ENCODE assay signal across 8 mouse cellular contexts in genomic region chr15:99772277-99772880, GRCm38 (mm10). TPM values are rescaled to one million over a fixed set of nuclear protein-coding genes. Genes with fewer than 3 reads are reported as not detected.
DNase-seq lines count a peak whose midpoint lies in the region; ATAC-seq and TF ChIP-seq lines count a peak whose summit lies in the region.

No protein-coding gene starts in this region.

- peak overlapping the region; percentile 93 for H3K9ac ChIP-seq in kidney, embryonic 14.5 days (ENCODE audit: low read depth, low read length)
- H3K9ac ChIP-seq in limb, embryonic 14.5 days (ENCODE audit: low read depth, low read length, severe bottlenecking): peak overlapping the region; percentile 95
- H3K9ac ChIP-seq in midbrain, embryonic 16.5 days (ENCODE audit: low read depth, low read length): peak overlapping the region; percentile 92

- H3K36me3 ChIP-seq in kidney, embryonic 14.5 days (ENCODE audit: control insufficient read depth, insufficient read depth, low read length): no peaks in the 10 kb centered on the region
- no peaks in the 10 kb centered on the region; the same call in 1 of the 2 replicates for H3K36me3 ChIP-seq in limb, embryonic 14.5 days (ENCODE audit: control insufficient read depth, insufficient read depth, low read length)
- no peaks in the 10 kb centered on the region for H3K36me3 ChIP-seq in midbrain, embryonic 16.5 days (ENCODE audit: control insufficient read depth, insufficient read depth, low read length)
- H3K36me3 ChIP-seq in spleen, adult 2 months (ENCODE audit: control insufficient read depth, insufficient read depth, low read length): no peaks in the 10 kb centered on the region

- peak; percentile 98 for ATAC-seq in kidney, embryonic 14.5 days (ENCODE audit: low FRiP score, low TSS enrichment)
- ATAC-seq in limb, embryonic 14.5 days (ENCODE audit: low FRiP score, low read depth): peak; percentile 92
- peak; percentile 88 for ATAC-seq in midbrain, embryonic 16.5 days

- peak overlapping the region; percentile 82 for H3K4me2 ChIP-seq in kidney, embryonic 14.5 days (replicated peaks; ENCODE audit: low read depth, low read length)
- peak overlapping the region; percentile 77 for H3K4me2 ChIP-seq in limb, embryonic 14.5 days (replicated peaks; ENCODE audit: low read depth, low read length, severe bottlenecking)
- peak overlapping the region; percentile 90 for H3K4me2 ChIP-seq in midbrain, embryonic 16.5 days (ENCODE audit: low read length)

- TF ChIP-seq POLR2A in bone marrow macrophage, adult 2 months (IDR thresholded peaks at IDR 0.05; ENCODE audit: borderline replicate concordance, low read depth, low read length): peak; percentile 98
- peak; percentile 99 for TF ChIP-seq POLR2A in embryonic fibroblast, embryonic 13.5 days (IDR thresholded peaks at IDR 0.05; ENCODE audit: low read depth, low read length)
- TF ChIP-seq POLR2A in limb, embryonic 14.5 days (IDR thresholded peaks at IDR 0.05; ENCODE audit: borderline replicate concordance, extremely low read depth, insufficient read depth, insufficient read length): peak; percentile 98
- peak; percentile 96 for TF ChIP-seq POLR2A in spleen, adult 2 months (IDR thresholded peaks at IDR 0.05; ENCODE audit: low read depth, low read length)

- WGBS in kidney, embryonic 14.5 days: under 1% methylated on average over 40 of the region's 41 CpGs
- under 1% methylated on average over 29 of the region's 41 CpGs for WGBS in limb, embryonic 14.5 days
- WGBS in midbrain, embryonic 16.5 days: under 1% methylated on average over 30 of the region's 41 CpGs
- under 1% methylated on average over 39 of the region's 41 CpGs for WGBS in spleen, adult 2 months

- peak overlapping the region; percentile 53 for H3K27ac ChIP-seq in bone marrow macrophage, adult 2 months (ENCODE audit: insufficient read depth, low read depth, low read length)
- H3K27ac ChIP-seq in embryonic fibroblast, embryonic 13.5 days (ENCODE audit: insufficient read depth, low read length): peak overlapping the region; percentile 54
- peak overlapping the region; percentile 95 for H3K27ac ChIP-seq in kidney, embryonic 14.5 days (ENCODE audit: low read depth, low read length)
- peak overlapping the region; percentile 93 for H3K27ac ChIP-seq in limb, embryonic 14.5 days (replicated peaks; ENCODE audit: low read depth, low read length)
- peak overlapping the region; percentile 94 for H3K27ac ChIP-seq in midbrain, embryonic 16.5 days (ENCODE audit: low read length)
- H3K27ac ChIP-seq in spleen, adult 2 months (ENCODE audit: insufficient read depth, low read length): peak overlapping the region; percentile 78

- H3K9me3 ChIP-seq in kidney, embryonic 14.5 days (ENCODE audit: control insufficient read depth, low read length): no peaks in the 10 kb centered on the region
- H3K9me3 ChIP-seq in limb, embryonic 14.5 days (ENCODE audit: control insufficient read depth, low read length): no peaks in the 10 kb centered on the region
- no peaks in the 10 kb centered on the region for H3K9me3 ChIP-seq in midbrain, embryonic 16.5 days (replicated peaks; ENCODE audit: control insufficient read depth, low read length, poor library complexity, severe bottlenecking)

- no peaks in the 10 kb centered on the region for H3K27me3 ChIP-seq in kidney, embryonic 14.5 days (ENCODE audit: control insufficient read depth, insufficient read depth, low read length)
- no peaks in the 10 kb centered on the region for H3K27me3 ChIP-seq in limb, embryonic 14.5 days (ENCODE audit: control insufficient read depth, insufficient read depth, low read length)
- no peaks in the 10 kb centered on the region for H3K27me3 ChIP-seq in midbrain, embryonic 16.5 days (ENCODE audit: control insufficient read depth, insufficient read depth, low read depth, low read length)
- H3K27me3 ChIP-seq in spleen, adult 2 months (ENCODE audit: control insufficient read depth, insufficient read depth, low read length): no peaks in the 10 kb centered on the region

- H3K4me3 ChIP-seq in bone marrow macrophage, adult 2 months (ENCODE audit: insufficient read depth, low read length): peak overlapping the region; percentile 77
- peak overlapping the region; percentile 76 for H3K4me3 ChIP-seq in embryonic fibroblast, embryonic 13.5 days (ENCODE audit: insufficient read depth, low read length)
- H3K4me3 ChIP-seq in kidney, embryonic 14.5 days (ENCODE audit: low read length): peak overlapping the region; percentile 89
- peak overlapping the region; percentile 85 for H3K4me3 ChIP-seq in limb, embryonic 14.5 days (replicated peaks; ENCODE audit: low read length)
- H3K4me3 ChIP-seq in midbrain, embryonic 16.5 days (ENCODE audit: low read depth, low read length): peak overlapping the region; percentile 88
- peak overlapping the region; percentile 73 for H3K4me3 ChIP-seq in spleen, adult 2 months (ENCODE audit: extremely low read depth, insufficient read depth, insufficient read length)

- peak; percentile 92 for DNase-seq in B cell, adult 2 months
- DNase-seq in heart, adult 9 months (ENCODE audit: low spot score in 2 of 2): peak; percentile 89 to 92
- DNase-seq in limb, embryonic 14.5 days (ENCODE audit: low spot score): peak; percentile 88
- peak; percentile 66 to 85 for DNase-seq in spleen, adult 2 months (ENCODE audit: low read depth in 1 of 2, low spot score in 2 of 2)

- TF ChIP-seq CTCF in bone marrow macrophage, adult 2 months (IDR thresholded peaks at IDR 0.05; ENCODE audit: low read depth, low read length): no peak
- no peak for TF ChIP-seq CTCF in embryonic fibroblast, embryonic 13.5 days (IDR thresholded peaks at IDR 0.05; ENCODE audit: borderline replicate concordance, insufficient read depth, low read length)
- no peak for TF ChIP-seq CTCF in spleen, adult 2 months (IDR thresholded peaks at IDR 0.05; ENCODE audit: extremely low read depth, insufficient read depth, insufficient read length, insufficient replicate concordance)

- peaks cover 8% of the 10 kb centered on the region for H3K4me1 ChIP-seq in bone marrow macrophage, adult 2 months (ENCODE audit: control insufficient read depth, insufficient read depth, low read length)
- H3K4me1 ChIP-seq in embryonic fibroblast, embryonic 13.5 days (ENCODE audit: control insufficient read depth, insufficient read depth, low read length): peaks cover 3% of the 10 kb centered on the region; the same call in 1 of the 2 replicates
- H3K4me1 ChIP-seq in kidney, embryonic 14.5 days (ENCODE audit: control insufficient read depth, insufficient read depth, low read length): peaks cover 10% of the 10 kb centered on the region
- peaks cover 5% of the 10 kb centered on the region; the same call in 1 of the 2 replicates for H3K4me1 ChIP-seq in limb, embryonic 14.5 days (ENCODE audit: control insufficient read depth, insufficient read depth, low read length)
- peaks cover 16% of the 10 kb centered on the region for H3K4me1 ChIP-seq in midbrain, embryonic 16.5 days (ENCODE audit: control insufficient read depth, insufficient read depth, low read length)
- no peaks in the 10 kb centered on the region; the same call in none of the 2 replicates for H3K4me1 ChIP-seq in spleen, adult 2 months (ENCODE audit: control insufficient read depth, insufficient read depth, insufficient read length)

RNA-seq across cellular contexts. Expression of gene Cers5, which starts 0.3 kb away (rescaled TPM):
- polyA plus RNA-seq in bone marrow macrophage, adult 2 months (2012; ENCODE audit: insufficient read depth, insufficient read length, missing spikeins): 74.9 and 77.3 TPM in 2 replicates
- polyA plus RNA-seq in embryonic fibroblast, embryonic 13.5 days (2011; ENCODE audit: insufficient read length, low read depth, missing spikeins): 75.9 and 82.1 TPM in 2 replicates
- polyA plus RNA-seq in kidney, embryonic 14.5 days (2014; fragmentation: Nextera tagmentation; extraction: Ambion mirVana): 74.9 and 87.7 TPM in 2 replicates
- 75.1 and 89.2 TPM in 2 replicates for polyA plus RNA-seq in limb, embryonic 14.5 days (2012; rRNA removed)
- 84.9 and 85.8 TPM in 2 replicates for polyA plus RNA-seq in limb, embryonic 14.5 days (2014; fragmentation: Nextera tagmentation; extraction: Ambion mirVana)
- 79.7 and 83.8 TPM in 2 replicates for polyA plus RNA-seq in midbrain, embryonic 16.5 days (2015; fragmentation: Nextera tagmentation; extraction: Ambion mirVana)
- 27.2 and 30.0 TPM in 2 replicates for polyA plus RNA-seq in spleen, adult 2 months (2012; rRNA removed)

RNA-seq across cellular contexts. Expression of gene Cox14, which starts 47.0 kb away (rescaled TPM):
- polyA plus RNA-seq in bone marrow macrophage, adult 2 months (2012; ENCODE audit: insufficient read depth, insufficient read length, missing spikeins): 62.3 and 71.3 TPM in 2 replicates
- 58.2 and 66.5 TPM in 2 replicates for polyA plus RNA-seq in embryonic fibroblast, embryonic 13.5 days (2011; ENCODE audit: insufficient read length, low read depth, missing spikeins)
- 184 and 218 TPM in 2 replicates for polyA plus RNA-seq in kidney, embryonic 14.5 days (2014; fragmentation: Nextera tagmentation; extraction: Ambion mirVana)
- 157 and 199 TPM in 2 replicates for polyA plus RNA-seq in limb, embryonic 14.5 days (2012; rRNA removed)
- polyA plus RNA-seq in limb, embryonic 14.5 days (2014; fragmentation: Nextera tagmentation; extraction: Ambion mirVana): 174 and 194 TPM in 2 replicates
- polyA plus RNA-seq in midbrain, embryonic 16.5 days (2015; fragmentation: Nextera tagmentation; extraction: Ambion mirVana): 142 and 164 TPM in 2 replicates
- 109 and 168 TPM in 2 replicates for polyA plus RNA-seq in spleen, adult 2 months (2012; rRNA removed)

RNA-seq across cellular contexts. Expression of gene Gpd1, which starts 55.1 kb away (rescaled TPM):
- 0.37 and 1.2 TPM in 2 replicates for polyA plus RNA-seq in bone marrow macrophage, adult 2 months (2012; ENCODE audit: insufficient read depth, insufficient read length, missing spikeins)
- polyA plus RNA-seq in embryonic fibroblast, embryonic 13.5 days (2011; ENCODE audit: insufficient read length, low read depth, missing spikeins): 0.53 and 0.54 TPM in 2 replicates
- polyA plus RNA-seq in kidney, embryonic 14.5 days (2014; fragmentation: Nextera tagmentation; extraction: Ambion mirVana): 2.0 and 3.1 TPM in 2 replicates
- polyA plus RNA-seq in limb, embryonic 14.5 days (2012; rRNA removed): 1.4 TPM in 2 replicates
- polyA plus RNA-seq in limb, embryonic 14.5 days (2014; fragmentation: Nextera tagmentation; extraction: Ambion mirVana): 0.15 and 0.22 TPM in 2 replicates
- polyA plus RNA-seq in midbrain, embryonic 16.5 days (2015; fragmentation: Nextera tagmentation; extraction: Ambion mirVana): 1.4 and 1.7 TPM in 2 replicates
- polyA plus RNA-seq in spleen, adult 2 months (2012; rRNA removed): 5.3 and 8.5 TPM in 2 replicates

Comparison
In these comparisons a context has a peak if more than half of its experiments do, and no peak if none do; other contexts are left out.
1. Peak in every context shown above with its lines: DNase-seq, ATAC-seq, H3K4me3 ChIP-seq and H3K27ac ChIP-seq.